Mouse (Mus musculus): Measurements from ENCODE around the gene Mroh2a. TPM values are rescaled to one million over a fixed set of nuclear protein-coding genes. Genes with fewer than 3 reads are reported as not detected.
"Not testable (repeated sequence)": the region's sequence is repeated elsewhere in the genome, so short reads cannot be mapped to it uniquely, and the experiment has no call there.

Gene Mroh2a
- polyA plus RNA-seq, 1 experiment from 2014 or later, result 0.29 TPM

DNA sequence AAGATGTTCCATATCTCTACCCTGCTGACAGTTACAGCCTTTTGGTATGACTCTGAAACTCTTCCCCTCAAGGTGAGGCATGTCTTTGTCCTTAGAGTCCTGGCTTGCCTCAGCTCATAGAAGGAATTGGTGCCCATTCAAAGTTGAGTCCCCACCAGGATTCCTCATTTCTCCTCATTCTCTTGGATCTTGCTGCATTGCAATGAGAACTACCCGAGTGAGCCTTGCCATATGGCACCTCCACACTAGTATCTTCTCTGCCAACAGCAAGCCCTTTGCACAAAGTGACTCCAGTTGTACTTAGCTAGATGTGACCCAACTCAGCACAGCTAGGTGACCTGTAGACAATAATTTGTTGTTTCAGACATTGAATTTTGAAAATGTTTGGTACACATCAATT, 3.2 kb upstream of the Mroh2a start:
- WGBS, result 53% methylated on average over 1 of the region's 1 CpGs
- no peak for ATAC-seq

GRCm38 (mm10) chr1:88224029-88224776, 2.6 kb upstream of the Mroh2a start:
- ATAC-seq, result no peak

More for the DNA sequence above, 3.2 kb upstream of the Mroh2a start:
- Histone ChIP-seq H3K27me3 (replicated peaks; ENCODE audit: control insufficient read depth, insufficient read depth, low read length) (no peaks in the 10 kb centered on the region), H3K9me3 (ENCODE audit: control insufficient read depth) (peaks cover 23% of the 10 kb centered on the region), H3K27ac (ENCODE audit: low read depth, low read length) (no peak overlapping the region), H3K4me3 (ENCODE audit: low read depth, low read length) (no peak overlapping the region), H3K4me1 (replicated peaks; ENCODE audit: control insufficient read depth, insufficient read depth, low read length) (no peaks in the 10 kb centered on the region), H3K9ac (ENCODE audit: low read depth, low read length) (no peak overlapping the region), H3K4me2 (replicated peaks; ENCODE audit: low read depth) (no peak overlapping the region), H3K36me3 (ENCODE audit: control insufficient read depth, insufficient read depth) (no peaks in the 10 kb centered on the region)
- TF ChIP-seq CTCF (IDR thresholded peaks at IDR 0.05; ENCODE audit: low read depth), result no peak

DNA sequence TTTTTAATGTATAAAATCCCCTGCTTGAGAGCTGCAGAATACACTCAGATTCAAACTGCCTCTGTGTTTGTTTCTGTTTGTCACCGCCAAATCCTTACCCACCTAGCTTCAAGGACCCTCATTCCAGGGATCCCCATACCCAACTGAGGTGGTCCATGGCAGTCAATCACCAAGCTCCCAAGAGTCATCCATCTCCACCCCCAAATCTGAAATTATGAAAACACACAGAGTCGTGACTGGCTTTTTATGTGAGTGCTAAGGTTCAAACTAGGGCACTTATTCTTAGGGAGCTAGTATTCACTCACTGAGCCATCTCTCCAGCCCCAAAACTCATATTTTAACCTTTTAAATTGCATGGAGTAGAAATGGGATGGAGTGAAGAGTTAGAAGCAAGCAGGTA, 1.5 kb upstream of the Mroh2a start:
- not testable (repeated sequence) for H3K9ac ChIP-seq (ENCODE audit: low read depth, low read length); H3K4me3 ChIP-seq (ENCODE audit: low read depth, low read length); H3K4me2 ChIP-seq (replicated peaks; ENCODE audit: low read depth); H3K27me3 ChIP-seq (replicated peaks; ENCODE audit: control insufficient read depth, insufficient read depth, low read length); ATAC-seq; H3K4me1 ChIP-seq (replicated peaks; ENCODE audit: control insufficient read depth, insufficient read depth, low read length); H3K36me3 ChIP-seq (ENCODE audit: control insufficient read depth, insufficient read depth); H3K27ac ChIP-seq (ENCODE audit: low read depth, low read length)
- H3K9me3 ChIP-seq (ENCODE audit: control insufficient read depth), result peaks cover 32% of the 10 kb centered on the region
- 40% methylated on average over 2 of the region's 2 CpGs for WGBS

More at GRCm38 (mm10) chr1:88224029-88224776, 2.6 kb upstream of the Mroh2a start:
- no peaks in the 10 kb centered on the region for H3K4me1 ChIP-seq (replicated peaks; ENCODE audit: control insufficient read depth, insufficient read depth, low read length)
- H3K27ac ChIP-seq (ENCODE audit: low read depth, low read length), result no peak overlapping the region
- TF ChIP-seq CTCF (IDR thresholded peaks at IDR 0.05; ENCODE audit: low read depth), result no peak
- H3K9me3 ChIP-seq (ENCODE audit: control insufficient read depth), result peaks cover 24% of the 10 kb centered on the region
- H3K9ac ChIP-seq (ENCODE audit: low read depth, low read length), result no peak overlapping the region
- H3K36me3 ChIP-seq (ENCODE audit: control insufficient read depth, insufficient read depth), result no peaks in the 10 kb centered on the region
- no peaks in the 10 kb centered on the region for H3K27me3 ChIP-seq (replicated peaks; ENCODE audit: control insufficient read depth, insufficient read depth, low read length)
- 60% methylated on average over 2 of the region's 2 CpGs for WGBS
- no peak overlapping the region for H3K4me3 ChIP-seq (ENCODE audit: low read depth, low read length)
- H3K4me2 ChIP-seq (replicated peaks; ENCODE audit: low read depth), result no peak overlapping the region

GRCm38 (mm10) chr1:88225741-88226140, 1.0 kb upstream of the Mroh2a start:
- Histone ChIP-seq H3K27ac (ENCODE audit: low read depth, low read length) (no peak overlapping the region), H3K4me1 (replicated peaks; ENCODE audit: control insufficient read depth, insufficient read depth, low read length) (no peaks in the 10 kb centered on the region), H3K4me3 (ENCODE audit: low read depth, low read length) (no peak overlapping the region), H3K9me3 (ENCODE audit: control insufficient read depth) (peaks cover 33% of the 10 kb centered on the region), H3K36me3 (ENCODE audit: control insufficient read depth, insufficient read depth) (no peaks in the 10 kb centered on the region), H3K9ac (ENCODE audit: low read depth, low read length) (no peak overlapping the region), H3K27me3 (replicated peaks; ENCODE audit: control insufficient read depth, insufficient read depth, low read length) (no peaks in the 10 kb centered on the region), H3K4me2 (replicated peaks; ENCODE audit: low read depth) (no peak overlapping the region)
- no peak for TF ChIP-seq CTCF (IDR thresholded peaks at IDR 0.05; ENCODE audit: low read depth)
- ATAC-seq, result no peak

DNA sequence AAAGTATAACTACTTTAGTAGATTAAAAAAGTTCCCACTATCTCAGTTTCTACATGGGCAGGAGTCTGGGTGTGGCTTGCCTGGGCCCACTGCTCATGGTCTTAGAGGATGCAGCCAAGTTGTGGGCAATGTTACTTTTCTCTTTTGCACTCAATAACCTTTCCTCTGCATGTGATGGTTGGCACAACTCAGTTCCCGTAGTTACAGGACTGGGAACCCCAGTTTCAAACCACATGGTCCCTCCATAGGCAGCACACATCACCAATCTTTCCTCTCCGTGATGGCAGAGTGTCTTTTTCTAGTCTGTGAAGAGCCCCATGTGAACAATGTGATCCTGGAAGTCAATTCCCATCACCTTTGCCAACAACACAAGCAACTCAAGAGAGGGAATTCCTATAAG, 696 bp downstream of the Mroh2a start:
- 62% methylated on average over 2 of the region's 2 CpGs for WGBS

GRCm38 (mm10) chr1:88228121-88228520, 1.3 kb downstream of the Mroh2a start:
- Histone ChIP-seq H3K4me2 (replicated peaks; ENCODE audit: low read depth) (no peak overlapping the region), H3K27me3 (replicated peaks; ENCODE audit: control insufficient read depth, insufficient read depth, low read length) (no peaks in the 10 kb centered on the region), H3K9me3 (ENCODE audit: control insufficient read depth) (peaks cover 50% of the 10 kb centered on the region), H3K4me1 (replicated peaks; ENCODE audit: control insufficient read depth, insufficient read depth, low read length) (no peaks in the 10 kb centered on the region), H3K27ac (ENCODE audit: low read depth, low read length) (no peak overlapping the region), H3K4me3 (ENCODE audit: low read depth, low read length) (no peak overlapping the region), H3K36me3 (ENCODE audit: control insufficient read depth, insufficient read depth) (no peaks in the 10 kb centered on the region), H3K9ac (ENCODE audit: low read depth, low read length) (no peak overlapping the region)
- no peak for TF ChIP-seq CTCF (IDR thresholded peaks at IDR 0.05; ENCODE audit: low read depth)
- WGBS, result 69% methylated on average over 7 of the region's 7 CpGs
- no peak for ATAC-seq

More for the DNA sequence above, 696 bp downstream of the Mroh2a start:
- H3K4me2 ChIP-seq (replicated peaks; ENCODE audit: low read depth), result no peak overlapping the region
- no peaks in the 10 kb centered on the region for H3K4me1 ChIP-seq (replicated peaks; ENCODE audit: control insufficient read depth, insufficient read depth, low read length)
- H3K9me3 ChIP-seq (ENCODE audit: control insufficient read depth), result peaks cover 46% of the 10 kb centered on the region
- no peak for ATAC-seq
- H3K9ac ChIP-seq (ENCODE audit: low read depth, low read length), result no peak overlapping the region
- no peak overlapping the region for H3K4me3 ChIP-seq (ENCODE audit: low read depth, low read length)
- H3K36me3 ChIP-seq (ENCODE audit: control insufficient read depth, insufficient read depth), result no peaks in the 10 kb centered on the region
- H3K27me3 ChIP-seq (replicated peaks; ENCODE audit: control insufficient read depth, insufficient read depth, low read length), result no peaks in the 10 kb centered on the region
- TF ChIP-seq CTCF (IDR thresholded peaks at IDR 0.05; ENCODE audit: low read depth), result no peak
- no peak overlapping the region for H3K27ac ChIP-seq (ENCODE audit: low read depth, low read length)

Measured in intestine, postnatal 0 days (tissue).